Mouse (Mus musculus) neutrophil, adult 65 days (primary cell): Measurements from ENCODE around the gene Atg101. TPM values are rescaled to one million over a fixed set of nuclear protein-coding genes. Genes with fewer than 3 reads are reported as not detected.

ENCODE experiments used
- total RNA-seq: library from RNA; stranded (reverse); gene quantifications from 2 replicates; pipeline ENCODE4 v1.2.4, GENCODE M21; 2023

Gene Atg101
- 43.1 and 56.8 TPM in 2 replicates for total RNA-seq

DNA sequence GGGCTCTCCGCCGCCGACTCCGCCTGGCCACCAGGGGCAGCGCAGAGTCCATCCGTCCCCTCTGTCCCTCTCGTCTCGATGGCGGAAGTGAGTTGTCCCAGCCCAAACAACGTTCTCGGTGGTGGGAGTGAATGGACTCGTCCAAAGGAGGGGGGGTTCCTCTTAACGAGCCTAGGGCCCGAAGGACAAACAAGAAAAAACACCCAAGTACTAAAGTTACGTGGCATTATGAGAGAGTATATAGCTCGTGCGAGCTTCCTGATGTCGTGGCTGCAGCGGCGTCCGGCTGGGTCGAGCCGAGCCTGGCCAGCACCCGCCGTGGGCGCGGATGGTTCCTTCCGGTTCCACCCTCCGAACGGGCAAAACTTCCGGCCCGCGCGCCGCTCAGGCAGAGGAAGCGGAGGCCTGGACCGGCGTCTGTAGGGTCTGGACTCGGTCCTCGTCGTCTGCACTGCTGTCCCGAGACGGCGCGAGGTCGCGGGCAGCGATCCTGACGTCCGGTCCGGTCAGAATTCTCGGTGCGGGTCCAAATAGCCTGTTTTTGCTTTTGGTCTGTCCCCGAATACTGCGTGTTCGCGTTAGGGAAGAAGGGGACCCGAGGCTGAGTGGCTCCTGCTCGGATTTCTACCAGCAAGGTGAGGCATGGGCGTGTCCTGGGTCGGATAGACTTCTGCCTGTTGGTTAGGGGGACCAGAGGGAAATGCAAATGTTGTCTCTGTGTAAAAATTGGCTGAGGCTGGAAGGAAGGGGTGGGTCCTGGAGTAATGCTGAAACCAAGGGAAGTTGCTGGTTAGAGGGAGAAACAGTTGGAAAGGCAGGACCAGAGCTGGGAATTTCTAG, at the start of gene Atg101:
Atg101 (plus strand) TSS at position 362 of the 840 bp plus-strand sequence.

GRCm38 (mm10) chr15:101253886-101254795, 29.9 kb upstream of the Atg101 start, which contains the start of gene Nr4a1:
Gene Nr4a1, plus strand, starts transcription at chr15:101254269.

GRCm38 (mm10) chr15:101293025-101293621, 9.1 kb downstream of the Atg101 start, which contains the start of gene 6030408B16Rik:
Gene 6030408B16Rik, plus strand, starts transcription at chr15:101293212.

Other genes starting within 250 kb of the Atg101 start
- not detected in 2 replicates for gene Gm47841, start 236.9 kb upstream of the Atg101 start, total RNA-seq
- 0.22 TPM in 1 of 2 replicates, not detected in the other for gene Fignl2, start 205.7 kb upstream of the Atg101 start, total RNA-seq
- gene Ankrd33, start 168.5 kb upstream of the Atg101 start, total RNA-seq, result not detected in 2 replicates
- 46.4 and 64.4 TPM in 2 replicates for gene Acvrl1, start 155.8 kb upstream of the Atg101 start, total RNA-seq
- gene Acvr1b, start 110.2 kb upstream of the Atg101 start, total RNA-seq, result 13.1 and 15.8 TPM in 2 replicates
- 1.8 and 2.8 TPM in 2 replicates for gene Grasp, start 60.1 kb upstream of the Atg101 start, total RNA-seq
- gene Nr4a1, start 30.0 kb upstream of the Atg101 start, total RNA-seq, result 116 and 153 TPM in 2 replicates
- gene 6030408B16Rik, start 8.9 kb downstream of the Atg101 start, total RNA-seq, result 0.34 and 0.44 TPM in 2 replicates
- gene Krt80, start 85.9 kb downstream of the Atg101 start, total RNA-seq, result 15.2 and 20.7 TPM in 2 replicates
- 2.2 and 3.4 TPM in 2 replicates for gene Krt7, start 126.8 kb downstream of the Atg101 start, total RNA-seq
- gene Krt87, start 154.5 kb downstream of the Atg101 start, total RNA-seq, result not detected in 2 replicates
- gene Krt88, start 163.5 kb downstream of the Atg101 start, total RNA-seq, result not detected in 2 replicates
- 1.4 and 2.3 TPM in 2 replicates for gene Krt81, start 179.5 kb downstream of the Atg101 start, total RNA-seq
- 5.2 and 6.9 TPM in 2 replicates for gene Krt86, start 189.2 kb downstream of the Atg101 start, total RNA-seq
- 23.8 and 25.8 TPM in 2 replicates for gene Krt83, start 207.2 kb downstream of the Atg101 start, total RNA-seq
- not detected in 2 replicates for gene Gm49425, start 233.0 kb downstream of the Atg101 start, total RNA-seq
- not detected in 2 replicates for gene Krt84, start 248.5 kb downstream of the Atg101 start, total RNA-seq